Mouse (Mus musculus) thymus, postnatal 25 days (tissue): ENCODE measurements around the gene Wdr70.
A peak's percentile ranks its signal among the peaks of the same experiment; 100 is the strongest.

ENCODE experiments used
- DNase-seq: peaks from one replicate; pipeline ENCODE4 v3.0.0; 2022

Wdr70 gene

GRCm38 (mm10) chr15:8027503-8027902 lies 71.5 kb downstream of the Wdr70 start:
- DNase-seq: no peak

GRCm38 (mm10) chr15:8011418-8011817 lies 87.6 kb downstream of the Wdr70 start:
- DNase-seq: no peak

GRCm38 (mm10) chr15:8007413-8007812 lies 91.6 kb downstream of the Wdr70 start:
- no peak for DNase-seq

GRCm38 (mm10) chr15:8006056-8006455 lies 93.0 kb downstream of the Wdr70 start:
- DNase-seq: no peak

- no peak for DNase-seq
These were observed 93.5 kb downstream of the Wdr70 start for GRCm38 (mm10) chr15:8005506-8005905.

- no peak for DNase-seq
These were observed 95.2 kb downstream of the Wdr70 start for GRCm38 (mm10) chr15:8003789-8004188.

- DNase-seq: peak; percentile 31
These were observed 100.0 kb downstream of the Wdr70 start for GRCm38 (mm10) chr15:7998843-7999546.

- no peak for DNase-seq
These were observed 100.9 kb downstream of the Wdr70 start for GRCm38 (mm10) chr15:7998095-7998494.

GRCm38 (mm10) chr15:7993721-7994120 lies 105.3 kb downstream of the Wdr70 start:
- DNase-seq: no peak

GRCm38 (mm10) chr15:7990101-7990500 lies 108.9 kb downstream of the Wdr70 start:
- DNase-seq: no peak

- DNase-seq: no peak
These were observed 111.6 kb downstream of the Wdr70 start for GRCm38 (mm10) chr15:7987374-7987773.

GRCm38 (mm10) chr15:7986274-7986673 lies 112.7 kb downstream of the Wdr70 start:
- DNase-seq: no peak

GRCm38 (mm10) chr15:7978640-7979039 lies 120.4 kb downstream of the Wdr70 start:
- DNase-seq: no peak

- no peak for DNase-seq
These were observed 122.2 kb downstream of the Wdr70 start for GRCm38 (mm10) chr15:7976775-7977174.

GRCm38 (mm10) chr15:7974368-7974767 lies 124.6 kb downstream of the Wdr70 start:
- DNase-seq: peak; percentile 10

GRCm38 (mm10) chr15:7972528-7972927 lies 126.5 kb downstream of the Wdr70 start:
- no peak for DNase-seq

- no peak for DNase-seq
These were observed 136.2 kb downstream of the Wdr70 start for GRCm38 (mm10) chr15:7962786-7963185.

- no peak for DNase-seq
These were observed 137.5 kb downstream of the Wdr70 start for GRCm38 (mm10) chr15:7961489-7961888.

- DNase-seq: no peak
These were observed 142.1 kb downstream of the Wdr70 start for GRCm38 (mm10) chr15:7956899-7957298.

- DNase-seq: no peak
These were observed 148.4 kb downstream of the Wdr70 start for GRCm38 (mm10) chr15:7950561-7950960.

- DNase-seq: no peak
These were observed 157.3 kb downstream of the Wdr70 start for GRCm38 (mm10) chr15:7941690-7942089.

- DNase-seq: no peak
These were observed 163.3 kb downstream of the Wdr70 start for GRCm38 (mm10) chr15:7935571-7936165.

- no peak for DNase-seq
These were observed 164.4 kb downstream of the Wdr70 start for GRCm38 (mm10) chr15:7934580-7934979.

GRCm38 (mm10) chr15:7934105-7934504 lies 164.9 kb downstream of the Wdr70 start:
- DNase-seq: no peak

- no peak for DNase-seq
These were observed 167.4 kb downstream of the Wdr70 start for GRCm38 (mm10) chr15:7931605-7932008.
